Mouse (Mus musculus): ENCODE results near the gene Gm4301.
"Not testable (repeated sequence)": the region's sequence is repeated elsewhere in the genome, so short reads cannot be mapped to it uniquely, and the experiment has no call there.

Gm4301 gene

DNA sequence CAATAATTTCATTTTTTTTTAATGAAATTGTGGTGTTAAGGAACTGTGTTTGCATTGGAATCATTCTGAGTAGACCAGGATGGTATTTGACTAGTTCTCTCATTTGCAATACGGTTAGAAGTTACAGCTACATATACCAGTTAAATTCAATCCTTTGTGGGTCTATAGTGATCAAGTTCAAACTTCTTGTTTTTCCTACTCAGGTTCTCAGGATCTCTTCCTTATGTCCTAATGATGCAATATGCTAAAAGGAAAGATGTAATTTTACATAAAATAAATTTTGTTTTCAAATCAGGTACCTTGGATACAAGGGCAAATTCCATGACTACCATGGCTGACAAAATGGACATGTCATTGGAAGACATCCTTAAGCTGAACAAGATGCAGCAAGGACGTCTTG is at the start of gene Gm4301:
Gene Gm4301 (plus strand): TSS at position 301 of the 400 bp plus-strand sequence.
- not testable (repeated sequence) for DNase-seq (ENCODE audit: low spot score in 2 of 2)

DNA sequence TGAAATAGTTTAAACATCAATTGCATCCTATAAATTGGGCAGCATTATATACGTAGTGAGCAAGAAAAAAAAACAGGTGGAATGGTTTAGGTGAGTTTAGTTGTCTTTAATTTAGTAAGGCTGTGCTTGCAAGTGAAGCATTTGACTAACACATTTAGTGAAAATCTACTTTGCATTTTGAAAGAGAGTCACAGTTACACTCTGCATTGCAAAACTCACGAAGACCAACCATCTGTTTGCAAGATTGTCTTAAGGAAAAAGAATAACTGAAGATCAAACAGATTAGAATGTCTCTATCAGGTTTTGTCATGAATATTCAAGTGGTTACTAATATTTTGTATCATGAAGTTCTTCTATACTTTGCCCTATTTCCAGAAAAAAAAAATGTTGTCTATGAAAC is 39.4 kb upstream of the Gm4301 start:
- no peak for DNase-seq (ENCODE audit: low spot score in 2 of 2)

DNA sequence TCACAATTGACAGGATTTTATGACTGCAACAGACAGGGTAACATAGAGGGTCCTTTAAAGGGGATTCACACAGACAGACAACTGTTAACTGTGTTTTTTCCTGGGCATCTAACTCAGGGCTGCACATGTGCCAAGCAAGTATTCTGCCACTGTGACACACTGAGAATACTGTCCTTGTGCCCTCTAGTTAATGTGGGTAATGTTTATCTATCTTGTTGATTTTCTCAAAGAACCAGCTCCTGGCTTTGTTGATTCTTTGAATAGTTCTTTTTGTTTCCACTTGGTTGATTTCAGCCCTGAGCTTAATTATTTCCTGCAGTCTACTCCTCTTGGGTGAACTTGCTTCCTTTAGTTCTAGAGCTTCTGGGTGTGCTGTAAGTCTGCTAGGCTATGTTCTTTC is 35.4 kb upstream of the Gm4301 start:
- not testable (repeated sequence) for DNase-seq (ENCODE audit: low spot score in 2 of 2)

DNA sequence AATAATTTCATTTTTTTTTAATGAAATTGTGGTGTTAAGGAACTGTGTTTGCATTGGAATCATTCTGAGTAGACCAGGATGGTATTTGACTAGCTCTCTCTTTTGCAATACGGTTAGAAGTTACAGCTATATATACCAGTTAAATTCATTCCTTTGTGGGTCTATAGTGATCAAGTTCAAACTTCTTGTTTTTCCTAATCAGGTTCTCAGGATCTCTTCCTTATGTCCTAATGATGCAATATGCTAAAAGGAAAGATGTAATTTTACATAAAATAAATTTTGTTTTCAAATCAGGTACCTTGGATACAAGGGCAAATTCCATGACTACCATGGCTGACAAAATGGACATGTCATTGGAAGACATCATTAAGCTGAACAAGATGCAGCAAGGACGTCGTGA is 5.1 kb downstream of the Gm4301 start, which contains the start of gene Gm4302:
Gene Gm4302 (plus strand): TSS at position 301 of the 400 bp plus-strand sequence.
- not testable (repeated sequence) for DNase-seq (ENCODE audit: low spot score in 2 of 2)

DNA sequence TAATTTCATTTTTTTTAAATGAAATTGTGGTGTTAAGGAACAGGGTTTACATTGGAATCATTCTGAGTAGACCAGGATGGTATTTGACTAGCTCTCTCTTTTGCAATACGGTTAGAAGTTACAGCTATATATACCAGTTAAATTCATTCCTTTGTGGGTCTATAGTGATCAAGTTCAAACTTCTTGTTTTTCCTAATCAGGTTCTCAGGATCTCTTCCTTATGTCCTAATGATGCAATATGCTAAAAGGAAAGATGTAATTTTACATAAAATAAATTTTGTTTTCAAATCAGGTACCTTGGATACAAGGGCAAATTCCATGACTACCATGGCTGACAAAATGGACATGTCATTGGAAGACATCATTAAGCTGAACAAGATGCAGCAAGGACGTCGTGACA is 10.2 kb downstream of the Gm4301 start, which contains the start of gene Gm4303:
Gene Gm4303 (plus strand): TSS at position 301 of the 400 bp plus-strand sequence.
- DNase-seq (ENCODE audit: low spot score in 2 of 2) = not testable (repeated sequence)

DNA sequence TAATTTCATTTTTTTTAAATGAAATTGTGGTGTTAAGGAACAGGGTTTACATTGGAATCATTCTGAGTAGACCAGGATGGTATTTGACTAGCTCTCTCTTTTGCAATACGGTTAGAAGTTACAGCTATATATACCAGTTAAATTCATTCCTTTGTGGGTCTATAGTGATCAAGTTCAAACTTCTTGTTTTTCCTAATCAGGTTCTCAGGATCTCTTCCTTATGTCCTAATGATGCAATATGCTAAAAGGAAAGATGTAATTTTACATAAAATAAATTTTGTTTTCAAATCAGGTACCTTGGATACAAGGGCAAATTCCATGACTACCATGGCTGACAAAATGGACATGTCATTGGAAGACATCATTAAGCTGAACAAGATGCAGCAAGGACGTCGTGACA is 15.3 kb downstream of the Gm4301 start, which contains the start of gene Gm4305:
Gene Gm4305 (plus strand): TSS at position 301 of the 400 bp plus-strand sequence.
- not testable (repeated sequence) for DNase-seq (ENCODE audit: low spot score in 2 of 2)

DNA sequence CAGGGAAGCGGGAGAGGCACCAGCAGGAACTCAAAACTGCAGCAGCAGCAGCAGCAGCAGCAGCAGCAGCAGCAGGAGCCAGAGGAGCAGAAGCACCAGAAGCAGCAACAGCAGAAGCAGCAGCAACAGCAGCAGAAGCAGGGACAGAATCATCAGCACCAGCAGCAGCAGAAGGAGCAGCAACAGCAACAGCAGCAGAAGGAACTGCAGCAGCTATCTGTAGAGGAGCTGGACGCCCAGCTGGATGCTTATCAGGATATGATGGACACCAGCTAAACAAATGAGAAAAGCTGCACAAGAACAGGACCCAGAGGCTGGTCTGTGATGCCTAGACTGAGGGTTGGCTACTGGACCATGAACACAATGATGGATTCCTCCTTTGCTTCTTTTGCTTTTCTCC is 21.4 kb downstream of the Gm4301 start:
- DNase-seq (ENCODE audit: low spot score in 2 of 2) = peak; percentile 0 to 2

DNA sequence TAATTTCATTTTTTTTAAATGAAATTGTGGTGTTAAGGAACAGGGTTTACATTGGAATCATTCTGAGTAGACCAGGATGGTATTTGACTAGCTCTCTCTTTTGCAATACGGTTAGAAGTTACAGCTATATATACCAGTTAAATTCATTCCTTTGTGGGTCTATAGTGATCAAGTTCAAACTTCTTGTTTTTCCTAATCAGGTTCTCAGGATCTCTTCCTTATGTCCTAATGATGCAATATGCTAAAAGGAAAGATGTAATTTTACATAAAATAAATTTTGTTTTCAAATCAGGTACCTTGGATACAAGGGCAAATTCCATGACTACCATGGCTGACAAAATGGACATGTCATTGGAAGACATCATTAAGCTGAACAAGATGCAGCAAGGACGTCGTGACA is 25.6 kb downstream of the Gm4301 start, which contains the start of gene Gm4307:
Gene Gm4307 (plus strand): TSS at position 301 of the 400 bp plus-strand sequence.
- not testable (repeated sequence) for DNase-seq (ENCODE audit: low spot score in 2 of 2)

DNA sequence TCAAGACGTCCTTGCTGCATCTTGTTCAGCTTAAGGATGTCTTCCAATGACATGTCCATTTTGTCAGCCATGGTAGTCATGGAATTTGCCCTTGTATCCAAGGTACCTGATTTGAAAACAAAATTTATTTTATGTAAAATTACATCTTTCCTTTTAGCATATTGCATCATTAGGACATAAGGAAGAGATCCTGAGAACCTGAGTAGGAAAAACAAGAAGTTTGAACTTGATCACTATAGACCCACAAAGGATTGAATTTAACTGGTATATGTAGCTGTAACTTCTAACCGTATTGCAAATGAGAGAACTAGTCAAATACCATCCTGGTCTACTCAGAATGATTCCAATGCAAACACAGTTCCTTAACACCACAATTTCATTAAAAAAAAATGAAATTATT is 47.0 kb downstream of the Gm4301 start, which contains the start of gene Gm4312:
Gene Gm4312 (minus strand): TSS at position 101 of the 400 bp plus-strand sequence.
- DNase-seq (ENCODE audit: low spot score in 2 of 2) = not testable (repeated sequence)

Measured in urinary bladder, adult 18-20 months (tissue).